Mouse (Mus musculus) yolk sac, embryonic 10.5 days (tissue): ENCODE measurements around the gene Dars.
"Not testable (repeated sequence)": the region's sequence is repeated elsewhere in the genome, so short reads cannot be mapped to it uniquely, and the experiment has no call there.

ENCODE experiments used
- DNase-seq: peaks from one replicate; pipeline ENCODE4 v3.0.0-alpha.2; 2017; ENCODE audit warnings: low spot score

The Dars gene

DNA sequence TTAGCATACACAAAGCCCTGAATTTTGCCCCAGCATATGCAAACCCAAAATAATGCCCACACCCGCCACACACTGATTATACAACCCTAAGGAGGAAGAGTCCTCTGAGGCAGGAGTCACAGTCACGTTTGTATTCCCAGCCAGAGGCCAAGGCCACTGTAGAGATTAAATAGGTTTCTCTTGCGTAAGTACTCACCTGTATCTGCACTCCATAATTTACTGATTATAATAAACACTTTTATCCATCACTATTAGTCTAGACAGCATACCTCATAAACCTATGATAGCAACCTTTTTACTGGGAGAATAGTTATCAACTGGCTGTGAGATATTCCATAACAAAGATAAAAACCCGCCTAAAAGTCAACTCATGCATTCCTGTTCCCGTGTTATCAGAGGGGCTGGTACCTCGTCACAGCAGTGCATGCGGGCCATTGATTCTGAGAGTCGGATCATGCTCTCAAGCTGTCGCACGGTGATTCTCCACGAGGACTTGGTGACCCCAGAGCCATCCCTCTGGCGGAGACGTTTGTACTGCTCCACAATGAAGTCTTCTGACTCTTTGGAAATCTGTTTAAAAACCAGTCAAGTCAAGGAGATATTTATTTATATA is 79.4 kb downstream of the Dars start:
- no peak for DNase-seq

DNA sequence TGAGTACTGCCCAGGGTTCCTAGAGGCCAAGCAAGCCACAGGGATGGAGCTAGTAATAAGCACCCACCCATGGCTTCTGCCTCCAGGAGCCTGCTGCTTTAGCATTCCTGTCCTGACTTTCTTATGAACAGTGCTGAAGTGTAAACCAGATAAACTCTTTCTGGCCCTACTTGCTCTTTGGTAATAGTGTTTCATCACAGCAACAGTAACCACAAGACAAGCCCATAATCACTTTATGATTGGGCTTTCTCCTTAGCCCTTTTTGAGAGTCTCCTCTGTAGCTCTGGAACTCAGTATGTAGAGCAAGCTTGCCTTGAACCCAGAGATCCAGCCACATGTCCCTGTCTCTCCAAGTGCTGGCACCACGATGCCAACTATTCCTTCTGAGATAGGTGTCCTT is 86.9 kb downstream of the Dars start:
- DNase-seq = no peak

DNA sequence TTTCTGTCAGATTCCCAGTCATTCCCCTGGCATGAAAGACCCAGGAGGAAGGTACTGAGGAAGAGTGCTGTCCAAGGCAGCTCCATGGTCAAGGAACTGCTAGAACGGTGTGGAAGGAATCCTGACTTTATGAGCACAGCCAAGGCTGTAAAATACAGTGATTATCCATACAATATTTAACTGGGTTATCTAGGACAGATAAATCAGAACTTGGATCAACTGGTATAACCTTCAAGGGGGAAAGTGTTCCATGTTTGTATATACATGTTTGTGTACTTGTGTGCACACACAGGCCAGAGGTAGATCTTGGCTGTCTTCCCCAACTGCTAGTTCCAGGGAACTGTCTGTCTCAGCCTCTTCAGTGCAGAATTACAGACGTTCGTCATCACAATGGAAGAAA is 89.0 kb downstream of the Dars start, which contains the start of gene Lct:
TSS of gene Lct (minus strand) at position 101 of the 400 bp plus-strand sequence.
- no peak for DNase-seq

DNA sequence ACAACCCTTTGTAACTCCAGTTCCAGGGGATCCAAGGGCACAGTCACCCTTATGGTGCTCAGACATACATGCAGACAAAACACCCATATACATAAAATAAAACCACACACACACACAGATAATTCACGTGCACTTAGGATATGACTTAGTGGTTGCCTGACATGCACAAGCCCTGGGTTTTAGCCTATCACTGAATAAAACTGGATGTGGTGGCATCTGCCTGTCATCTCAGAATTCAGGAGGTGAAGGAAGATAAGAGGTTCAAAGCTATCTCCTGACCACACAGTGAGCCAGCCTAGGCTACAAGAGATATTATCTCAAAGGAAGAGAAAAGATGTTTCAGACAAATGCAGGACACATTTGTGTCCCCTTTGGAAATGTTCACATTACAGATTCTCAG is 90.0 kb downstream of the Dars start:
- no peak for DNase-seq

DNA sequence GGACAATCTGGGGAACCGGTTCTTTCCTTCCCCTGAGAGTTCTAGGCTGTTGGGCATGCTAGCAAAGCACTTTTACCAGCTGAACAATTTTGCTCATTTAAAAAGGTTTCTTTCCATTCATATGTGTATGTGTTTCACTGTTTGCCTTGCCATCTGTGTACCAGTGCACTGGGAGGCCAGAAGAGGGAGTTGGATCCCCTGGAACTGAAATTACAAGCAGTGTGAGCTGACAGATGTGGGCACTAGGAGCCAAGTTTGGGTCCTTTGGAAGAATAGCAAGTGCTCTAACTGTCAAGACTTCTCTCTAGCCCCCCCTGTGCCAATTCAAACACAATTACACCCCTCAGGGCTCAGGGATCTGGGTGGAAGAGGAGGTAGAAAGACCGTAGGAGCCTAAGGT is 92.4 kb downstream of the Dars start:
- no peak for DNase-seq

DNA sequence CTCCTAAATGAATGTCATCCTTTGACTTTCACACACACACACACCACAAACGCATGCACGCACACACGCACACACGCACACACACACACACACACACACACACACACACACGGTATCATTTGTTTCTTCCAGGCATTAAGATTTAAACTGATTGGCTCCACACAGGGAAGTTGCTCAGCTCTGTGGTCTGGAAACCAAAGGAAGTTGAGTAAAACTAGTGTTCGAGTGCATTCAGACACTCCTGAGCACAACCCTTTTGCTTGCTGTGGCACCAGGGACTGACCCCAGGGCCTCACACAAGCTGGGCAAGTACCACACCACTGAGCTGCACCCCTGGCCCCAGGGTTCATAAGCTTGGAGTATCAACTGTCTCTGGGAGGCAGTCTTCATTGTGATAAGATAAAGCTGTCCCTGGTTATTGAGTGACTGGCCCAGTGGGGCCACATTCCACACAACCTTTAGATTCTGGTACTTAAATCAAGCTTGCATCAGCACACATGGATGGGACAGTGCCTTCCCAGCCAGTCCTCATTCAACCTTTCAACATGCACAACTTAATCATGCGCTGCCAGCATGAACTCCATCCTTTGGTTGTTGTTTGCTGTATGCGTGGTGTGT is 94.0 kb downstream of the Dars start:
- DNase-seq = peak; percentile 70

DNA sequence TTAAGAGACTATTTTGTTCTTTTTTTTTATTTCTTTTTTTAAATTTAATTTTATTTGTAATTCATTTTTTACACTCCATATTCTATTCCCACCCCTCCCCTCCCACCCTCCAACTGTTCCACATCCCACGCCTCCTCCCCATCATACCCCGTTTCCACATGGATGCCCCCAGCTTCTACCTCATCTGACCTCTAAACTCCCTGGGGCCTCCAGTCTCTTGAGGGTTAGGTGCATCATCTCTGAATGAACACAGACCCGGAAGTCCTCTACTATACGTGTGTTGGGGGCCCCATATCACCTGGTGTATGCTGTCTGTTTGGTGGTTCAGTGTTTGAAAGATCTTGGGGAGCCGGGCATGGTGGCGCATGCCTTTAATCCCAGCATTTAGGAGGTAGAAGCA is 97.9 kb downstream of the Dars start:
- DNase-seq = not testable (repeated sequence)

DNA sequence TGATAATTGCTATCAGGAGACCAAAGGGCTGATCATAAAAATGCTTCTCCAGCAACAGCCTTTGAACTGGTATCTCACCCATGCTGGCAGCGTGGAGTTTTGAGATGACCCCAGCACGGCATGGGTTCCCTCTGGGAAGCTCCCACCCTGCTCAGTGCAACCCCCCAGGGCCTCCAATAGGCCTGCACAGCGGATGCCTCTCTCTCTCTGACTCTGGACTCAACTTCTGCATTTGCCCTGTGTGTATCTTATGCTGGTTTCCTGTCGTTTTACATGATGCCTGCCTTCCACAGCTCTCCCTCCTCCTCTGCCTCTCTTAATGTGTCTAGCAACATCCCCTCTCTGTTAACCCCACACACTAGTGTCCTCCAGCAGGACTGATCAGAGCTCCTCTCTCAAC is 102.5 kb downstream of the Dars start:
- DNase-seq = no peak
